Mouse (Mus musculus) embryonic facial prominence, embryonic 12.5 days (tissue): ENCODE data around the gene Timm10. TPM values are rescaled to one million over a fixed set of nuclear protein-coding genes. Genes with fewer than 3 reads are reported as not detected.

Source experiments
- ATAC-seq: fragments of 200-750 bp; cut with Nextera tagmentation; 2 replicates; pipeline ENCODE4 v1.8.0; 2017; ENCODE audit not compliant: insufficient number of reproducible peaks, insufficient read depth, low FRiP score, low TSS enrichment
- H3K27ac ChIP-seq: fragments of 300-500 bp; sonication (generic); 2 replicates; pipeline ENCODE4 v1.5.1; 2016; ENCODE audit warnings: mild to moderate bottlenecking
- H3K27me3 ChIP-seq: fragments of 300-500 bp; sonication (generic); 2 replicates; pipeline ENCODE4 v1.6.1; 2016; ENCODE audit warnings: mild to moderate bottlenecking, moderate library complexity
- H3K36me3 ChIP-seq: fragments of 300-500 bp; sonication (generic); 2 replicates; pipeline ENCODE4 v1.6.1; 2016; ENCODE audit warnings: mild to moderate bottlenecking
- H3K4me1 ChIP-seq: fragments of 300-500 bp; sonication (generic); 2 replicates; pipeline ENCODE4 v1.6.1; 2016
- H3K4me2 ChIP-seq: fragments of 300-500 bp; sonication (generic); replicated peaks from 2 replicates; pipeline ENCODE4 v1.6.1; 2016; ENCODE audit warnings: mild to moderate bottlenecking, moderate library complexity
- H3K4me3 ChIP-seq: fragments of 300-500 bp; sonication (generic); 2 replicates; pipeline ENCODE4 v1.5.1; 2016; ENCODE audit warnings: mild to moderate bottlenecking
- H3K9ac ChIP-seq: fragments of 300-500 bp; sonication (generic); 2 replicates; pipeline ENCODE4 v1.6.1; 2016; ENCODE audit warnings: mild to moderate bottlenecking, moderate library complexity
- H3K9me3 ChIP-seq: fragments of 300-500 bp; sonication (generic); 2 replicates; pipeline ENCODE4 v1.6.1; 2016; ENCODE audit warnings: mild to moderate bottlenecking, moderate library complexity
- WGBS: fragments of 180-500 bp; shearing (Covaris S2); methylation state at CpG from one replicate; pipeline ENCODE4 v1.1.7; 2016; 5-methylcytosine and 5-hydroxymethylcytosine counted together
- polyA plus RNA-seq: library from polyadenylated mRNA; unstranded; fragments of >200 nt; fragmentation: Nextera tagmentation; extraction: Ambion mirVana; gene quantifications from 2 replicates; pipeline ENCODE4 v1.2.1, GENCODE M21; 2016

Timm10 gene
- polyA plus RNA-seq, 1 experiment from 2014 or later: 39.4 TPM

DNA sequence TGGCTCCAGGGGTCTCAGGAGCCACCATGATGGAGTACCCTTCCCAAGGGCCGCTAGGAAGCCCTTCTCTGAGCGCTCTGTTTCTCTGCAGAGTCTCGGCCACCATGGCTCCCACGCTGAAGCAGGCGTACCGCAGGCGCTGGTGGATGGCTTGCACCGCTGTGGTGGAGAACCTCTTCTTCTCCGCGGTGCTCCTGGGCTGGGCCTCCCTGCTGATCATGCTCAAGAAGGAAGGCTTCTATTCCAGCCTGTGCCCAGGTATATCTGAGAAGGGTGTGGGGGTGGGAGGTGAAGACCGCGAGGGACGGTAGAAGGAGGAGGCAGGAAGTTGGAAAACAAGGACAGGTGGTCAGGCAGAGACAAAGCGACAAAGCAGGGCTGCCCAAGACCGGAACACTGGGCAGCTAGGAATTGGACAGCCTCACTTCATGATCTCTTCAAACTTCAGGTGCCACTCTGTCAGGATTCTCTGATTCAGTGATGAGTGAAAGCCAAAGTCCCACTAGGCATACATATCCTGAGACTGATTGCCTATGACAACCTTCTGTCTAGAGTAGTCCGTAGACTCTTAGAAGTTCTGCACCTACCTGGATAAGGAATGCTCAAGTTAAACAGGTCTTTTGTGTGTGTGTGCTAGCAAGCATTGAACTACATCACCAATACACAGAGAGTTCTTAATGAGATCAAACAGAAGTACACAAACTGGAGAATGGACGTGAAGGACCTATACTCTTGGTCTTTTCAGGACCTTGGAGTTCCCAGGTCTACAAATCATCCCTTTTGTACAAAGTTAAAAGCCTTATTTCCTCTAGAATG is 14.2 kb downstream of the Timm10 start:
- H3K4me1 ChIP-seq: peaks cover 14% of the 10 kb centered on the region
- peak overlapping the region; percentile 79 for H3K9ac ChIP-seq
- H3K4me2 ChIP-seq: peak overlapping the region; percentile 86
- peak overlapping the region; percentile 73 for H3K4me3 ChIP-seq
- ATAC-seq: no peak
- no peaks in the 10 kb centered on the region for H3K9me3 ChIP-seq
- peak overlapping the region; percentile 90 for H3K27ac ChIP-seq
- WGBS: 7% methylated on average over 17 of the region's 17 CpGs
- H3K36me3 ChIP-seq: no peaks in the 10 kb centered on the region
- peaks cover 4% of the 10 kb centered on the region; the same call in 1 of the 2 replicates for H3K27me3 ChIP-seq

GRCm38 (mm10) chr2:84841905-84842304 is 15.1 kb downstream of the Timm10 start:
- Histone ChIP-seq H3K4me3 (peak overlapping the region; percentile 73; the same call in 1 of the 2 replicates), H3K9me3 (no peaks in the 10 kb centered on the region), H3K4me2 (peak overlapping the region; percentile 86), H3K36me3 (no peaks in the 10 kb centered on the region), H3K27ac (no peak overlapping the region), H3K4me1 (peaks cover 14% of the 10 kb centered on the region), H3K27me3 (peaks cover 4% of the 10 kb centered on the region; the same call in 1 of the 2 replicates), H3K9ac (peak overlapping the region; percentile 31; the same call in 1 of the 2 replicates)
- ATAC-seq: no peak

- H3K36me3 ChIP-seq: peaks cover 5% of the 10 kb centered on the region
- no peaks in the 10 kb centered on the region for H3K9me3 ChIP-seq
- H3K27ac ChIP-seq: no peak overlapping the region
- H3K4me2 ChIP-seq: no peak overlapping the region
- H3K27me3 ChIP-seq: no peaks in the 10 kb centered on the region
- no peak for ATAC-seq
- H3K4me1 ChIP-seq: peaks cover 14% of the 10 kb centered on the region
- no peak overlapping the region for H3K4me3 ChIP-seq
- WGBS: 80% methylated on average over 6 of the region's 6 CpGs
- no peak overlapping the region for H3K9ac ChIP-seq
Measured at GRCm38 (mm10) chr2:84843654-84844053, 16.9 kb downstream of the Timm10 start.

DNA sequence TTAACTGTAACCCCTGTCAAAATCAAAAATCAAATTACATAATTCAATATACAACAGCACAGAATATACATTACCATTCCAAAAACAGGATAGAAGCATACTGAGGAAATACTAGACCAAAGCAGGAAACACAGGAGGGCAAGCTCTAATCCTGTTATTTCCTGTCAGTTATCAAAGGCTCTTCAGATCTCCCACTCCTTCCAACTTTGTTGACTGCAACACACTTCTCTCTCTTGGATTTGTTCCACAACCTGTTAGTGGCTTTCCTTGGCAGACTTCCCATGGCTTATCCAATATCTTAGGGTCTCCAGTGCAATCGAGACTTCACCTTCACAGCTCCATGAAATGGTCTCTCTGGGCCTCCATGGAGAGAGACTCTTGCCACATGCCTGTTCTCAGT is 18.4 kb downstream of the Timm10 start:
- no peaks in the 10 kb centered on the region for H3K9me3 ChIP-seq
- no peaks in the 10 kb centered on the region for H3K27me3 ChIP-seq
- H3K4me1 ChIP-seq: peaks cover 14% of the 10 kb centered on the region
- no peak overlapping the region for H3K4me3 ChIP-seq
- ATAC-seq: no peak
- no peak overlapping the region for H3K27ac ChIP-seq
- H3K9ac ChIP-seq: no peak overlapping the region
- H3K4me2 ChIP-seq: no peak overlapping the region
- WGBS: 69% methylated on average over 1 of the region's 1 CpGs
- H3K36me3 ChIP-seq: peaks cover 14% of the 10 kb centered on the region

DNA sequence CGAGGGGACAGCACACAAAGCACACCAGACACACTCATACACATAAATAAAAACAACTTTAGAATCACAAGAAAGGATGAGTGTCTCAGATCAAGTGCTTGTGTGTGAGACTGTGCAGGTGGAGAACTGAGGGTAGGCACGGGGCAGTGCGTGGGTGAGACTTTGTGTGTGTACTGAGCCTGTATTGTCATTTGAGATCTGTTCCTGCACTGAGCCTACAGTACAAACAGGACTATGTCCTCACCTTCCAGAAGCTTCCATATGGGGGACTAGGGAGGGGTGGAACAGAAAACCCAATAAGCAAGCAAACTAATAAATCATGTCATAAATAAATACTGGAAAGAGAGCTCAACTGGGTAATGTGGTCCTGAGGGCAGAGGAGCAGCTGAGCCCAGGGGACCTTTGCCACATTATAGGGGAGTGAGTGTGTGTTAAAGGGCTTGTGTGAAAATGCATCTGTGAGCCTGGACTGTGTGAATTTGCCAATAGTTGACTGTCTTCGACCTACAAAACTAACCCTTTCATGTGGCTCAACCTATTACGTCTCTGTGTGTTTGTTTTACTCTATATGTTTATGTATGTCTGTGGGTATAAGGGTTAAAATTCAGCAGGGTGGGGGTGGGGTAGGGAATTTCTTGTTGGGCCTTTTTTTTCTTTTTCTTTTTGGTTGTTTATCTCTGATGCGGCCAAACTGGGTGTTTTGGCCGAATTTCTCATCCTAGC is 23.8 kb downstream of the Timm10 start:
- ATAC-seq: no peak
- Histone ChIP-seq H3K4me2 (peak overlapping the region; percentile 25), H3K9me3 (no peaks in the 10 kb centered on the region), H3K27me3 (no peaks in the 10 kb centered on the region), H3K9ac (no peak overlapping the region), H3K4me1 (0 out of 2 replicates have a peak, but pooled peaks cover 8% of the 10 kb centered on the region), H3K27ac (no peak overlapping the region), H3K4me3 (no peak overlapping the region), H3K36me3 (peaks cover 43% of the 10 kb centered on the region)
- 59% methylated on average over 7 of the region's 7 CpGs for WGBS

DNA sequence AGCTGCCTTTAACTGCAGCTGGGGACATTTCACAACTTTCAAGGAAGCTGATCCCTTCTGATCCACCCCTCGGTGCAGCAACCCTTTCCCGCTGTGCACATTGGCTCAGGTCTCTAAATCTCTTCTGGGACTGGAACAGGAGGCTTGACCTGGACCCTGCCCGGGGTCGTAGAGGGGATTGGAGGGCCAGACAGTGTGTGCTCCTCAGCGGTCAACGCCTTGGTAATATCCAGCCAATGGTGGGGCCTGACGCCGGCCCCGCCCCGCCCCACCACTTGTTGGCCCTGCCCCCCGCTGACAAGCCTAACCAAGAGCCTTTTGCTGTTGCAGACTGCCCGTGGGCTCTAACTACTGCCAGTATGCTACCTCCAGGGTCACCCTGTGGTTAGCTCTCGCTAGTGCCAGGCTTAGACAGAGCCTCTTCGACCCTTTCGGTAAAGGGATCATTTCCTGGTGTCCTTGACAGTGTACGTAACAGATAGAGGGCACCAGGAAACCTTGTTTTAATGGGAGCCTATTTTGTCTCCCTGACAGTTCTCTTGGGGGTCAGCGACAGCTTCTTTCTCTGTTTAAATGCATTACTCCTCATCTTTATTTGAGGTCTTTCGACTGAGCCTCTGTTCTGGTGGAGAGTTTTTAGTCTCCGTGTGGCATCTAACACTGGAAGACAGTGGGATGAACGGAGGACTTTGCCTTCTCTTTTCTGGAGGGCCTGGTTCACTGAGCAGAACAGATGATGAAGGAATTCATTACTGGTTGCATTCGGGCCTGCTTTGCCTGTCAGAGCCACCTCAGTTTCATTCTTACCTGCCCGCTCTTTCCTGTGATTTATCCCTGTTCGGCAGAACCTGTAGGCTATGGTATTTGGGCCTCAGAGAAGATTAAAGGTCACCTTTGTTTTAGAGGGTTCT is 24.6 kb downstream of the Timm10 start:
- peak overlapping the region; percentile 25 for H3K4me2 ChIP-seq
- H3K9me3 ChIP-seq: no peaks in the 10 kb centered on the region
- peaks cover 43% of the 10 kb centered on the region for H3K36me3 ChIP-seq
- 0 out of 2 replicates have a peak, but pooled peaks cover 8% of the 10 kb centered on the region for H3K4me1 ChIP-seq
- no peak overlapping the region for H3K27ac ChIP-seq
- H3K4me3 ChIP-seq: no peak overlapping the region
- H3K27me3 ChIP-seq: no peaks in the 10 kb centered on the region
- H3K9ac ChIP-seq: no peak overlapping the region
- peak; percentile 57; the same call in 1 of the 2 replicates for ATAC-seq
- WGBS: 35% methylated on average over 23 of the region's 23 CpGs

DNA sequence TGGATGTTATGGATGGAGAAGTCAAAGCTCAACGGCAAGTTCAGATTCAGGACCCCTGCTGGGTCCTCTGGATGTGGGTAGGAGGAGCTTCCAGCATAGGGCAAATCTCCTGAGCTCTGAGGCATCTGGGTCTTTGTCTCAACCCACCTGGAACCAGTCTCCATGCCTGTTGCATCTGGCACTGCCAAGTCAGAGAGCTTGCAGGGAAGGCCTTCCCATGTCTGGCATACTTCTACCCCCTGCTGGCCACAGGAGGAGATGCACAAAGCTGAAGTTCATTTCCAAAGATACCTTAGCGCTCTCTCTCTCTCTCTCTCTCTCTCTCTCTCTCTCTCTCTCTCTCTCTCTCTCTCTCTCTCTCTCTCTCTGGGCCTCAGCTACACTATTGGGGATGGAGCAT is 28.9 kb downstream of the Timm10 start:
- Histone ChIP-seq H3K9me3 (no peaks in the 10 kb centered on the region), H3K4me3 (no peak overlapping the region), H3K36me3 (peaks cover 52% of the 10 kb centered on the region), H3K9ac (no peak overlapping the region), H3K27ac (no peak overlapping the region), H3K4me2 (no peak overlapping the region), H3K27me3 (no peaks in the 10 kb centered on the region), H3K4me1 (0 out of 2 replicates have a peak, but pooled peaks cover 8% of the 10 kb centered on the region)
- ATAC-seq: no peak
- WGBS: 61% methylated on average over 2 of the region's 2 CpGs

GRCm38 (mm10) chr2:84858551-84858950 is 31.8 kb downstream of the Timm10 start:
- no peak for ATAC-seq
- H3K27ac ChIP-seq: no peak overlapping the region
- H3K27me3 ChIP-seq: no peaks in the 10 kb centered on the region
- H3K4me1 ChIP-seq: no peaks in the 10 kb centered on the region
- 79% methylated on average over 1 of the region's 1 CpGs for WGBS
- peaks cover 61% of the 10 kb centered on the region for H3K36me3 ChIP-seq
- H3K9me3 ChIP-seq: no peaks in the 10 kb centered on the region
- no peak overlapping the region for H3K4me2 ChIP-seq
- H3K9ac ChIP-seq: no peak overlapping the region
- no peak overlapping the region for H3K4me3 ChIP-seq

DNA sequence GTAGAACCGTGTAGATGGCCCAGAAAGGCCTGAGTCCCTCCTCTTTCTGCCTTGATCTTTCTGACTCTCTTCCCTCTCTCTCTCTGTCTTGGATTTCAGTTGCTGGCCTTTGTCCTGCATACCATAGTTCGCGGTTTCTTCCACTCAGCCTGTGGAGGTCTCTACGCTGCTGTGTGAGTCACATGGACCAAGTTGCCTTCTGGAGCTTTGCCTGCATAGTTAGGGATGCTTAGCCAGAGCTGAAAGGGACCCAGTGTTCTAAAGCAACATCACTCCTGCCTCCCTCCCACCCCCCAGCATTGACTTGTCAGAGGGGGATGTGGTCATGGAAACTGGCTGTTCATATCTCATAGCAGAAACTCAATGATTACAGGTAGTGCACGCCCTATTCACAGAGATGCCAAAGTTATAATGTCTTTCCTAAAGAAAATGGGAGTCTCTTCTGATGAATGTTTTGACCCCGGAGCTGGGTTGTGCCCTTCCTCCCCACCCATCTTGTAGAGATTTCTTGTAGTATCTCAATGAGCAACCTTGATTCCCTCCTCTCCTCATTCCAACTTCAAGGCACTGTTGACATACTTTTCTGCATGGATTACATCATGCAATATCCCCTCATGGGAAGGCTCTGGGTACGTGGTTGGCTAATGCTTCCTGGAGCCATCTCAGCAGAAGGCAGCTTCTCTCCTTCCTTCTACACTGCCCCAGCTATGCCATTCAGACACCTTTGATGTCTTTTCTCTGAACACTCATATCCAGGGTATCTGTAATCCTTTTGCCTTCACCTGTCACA is 33.4 kb downstream of the Timm10 start:
- H3K9ac ChIP-seq: no peak overlapping the region
- 87% methylated on average over 7 of the region's 7 CpGs for WGBS
- H3K36me3 ChIP-seq: peaks cover 50% of the 10 kb centered on the region
- no peak for ATAC-seq
- H3K9me3 ChIP-seq: no peaks in the 10 kb centered on the region
- H3K4me3 ChIP-seq: no peak overlapping the region
- H3K27ac ChIP-seq: no peak overlapping the region
- no peak overlapping the region for H3K4me2 ChIP-seq
- no peaks in the 10 kb centered on the region for H3K27me3 ChIP-seq
- no peaks in the 10 kb centered on the region for H3K4me1 ChIP-seq

GRCm38 (mm10) chr2:84861430-84861829 is 34.6 kb downstream of the Timm10 start:
- Histone ChIP-seq H3K4me1 (0 out of 2 replicates have a peak, but pooled peaks cover 4% of the 10 kb centered on the region), H3K9me3 (no peaks in the 10 kb centered on the region), H3K4me3 (no peak overlapping the region), H3K27me3 (peaks cover 8% of the 10 kb centered on the region), H3K27ac (no peak overlapping the region), H3K4me2 (no peak overlapping the region), H3K36me3 (peaks cover 46% of the 10 kb centered on the region), H3K9ac (no peak overlapping the region)
- WGBS: 77% methylated on average over 3 of the region's 3 CpGs
- ATAC-seq: no peak
